Mouse (Mus musculus) gastrocnemius, adult 2 months (tissue): ENCODE measurements around the gene Ccdc175. TPM values are rescaled to one million over a fixed set of nuclear protein-coding genes. Genes with fewer than 3 reads are reported as not detected.

Experiments
- DNase-seq: peaks from one replicate; pipeline ENCODE4 v3.0.0; 2022
- H3K27ac ChIP-seq: fragments of 200-600 bp; 2 replicates; pipeline ENCODE4 v1.8.1; 2022; ENCODE audit warnings: mild to moderate bottlenecking
- H3K4me3 ChIP-seq: fragments of 200-600 bp; 2 replicates; pipeline ENCODE4 v1.8.1; 2022; ENCODE audit warnings: mild to moderate bottlenecking, moderate library complexity
- CTCF ChIP-seq: fragments of 200-600 bp; IDR thresholded peaks from 2 replicates; pipeline ENCODE4 v1.8.1; 2022; ENCODE audit warnings: antibody characterized with exemption, mild to moderate bottlenecking, moderate library complexity
- intact Hi-C: fragments of 180-260 bp; cut with DNase I; formaldehyde crosslinking; loops from one replicate; pipeline ENCODE4 v1.15.1; 2025
- total RNA-seq, 2 experiments: library from RNA; stranded (reverse); gene quantifications; 2 replicates each; pipeline ENCODE4 v1.2.3; 2021

Ccdc175 gene
- total RNA-seq, 2 experiments from 2014 or later, result not detected

DNA sequence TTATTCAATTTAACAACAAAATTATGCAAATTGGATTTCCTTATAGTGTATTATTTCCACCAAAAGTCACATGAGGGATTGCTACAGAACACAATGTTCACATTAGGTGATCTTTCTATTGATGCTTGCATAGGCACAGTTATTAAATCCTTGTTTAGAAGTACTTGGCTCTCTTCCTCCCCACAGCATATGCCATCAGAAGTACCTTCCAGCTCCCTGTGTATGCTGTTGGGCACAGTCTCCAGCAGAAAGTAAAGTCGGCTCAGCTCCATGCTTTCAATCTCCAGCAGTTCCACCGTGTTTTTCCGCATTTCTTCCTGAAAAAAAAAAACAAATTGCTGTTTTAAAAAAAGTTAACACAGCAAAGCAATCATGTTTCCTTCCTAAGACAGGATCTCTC lies 6.5 kb downstream of the Ccdc175 start:
- TF ChIP-seq CTCF, result no peak
- H3K27ac ChIP-seq, result no peak overlapping the region
- DNase-seq, result no peak
- intact Hi-C loops, result no loop called here
- no peak overlapping the region for H3K4me3 ChIP-seq

DNA sequence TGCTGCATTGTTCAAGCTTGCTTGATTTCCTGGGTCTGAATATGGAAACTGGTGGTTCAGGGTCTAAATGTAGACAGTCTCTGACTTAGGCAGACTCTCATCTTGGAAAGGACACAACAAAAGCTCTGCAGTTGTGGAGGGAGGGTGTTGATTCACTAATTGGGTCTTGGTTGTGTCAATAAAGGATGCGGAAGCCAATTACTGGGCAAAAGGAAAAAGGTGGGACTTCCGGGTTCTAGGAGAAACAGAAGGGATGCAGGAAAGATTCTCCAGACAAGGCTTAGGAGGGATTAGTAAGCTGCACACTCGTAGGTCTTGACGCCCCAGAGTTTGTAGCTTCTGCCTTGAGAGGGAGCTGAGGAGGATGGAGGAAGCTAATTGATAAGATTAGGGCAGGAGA lies 26.4 kb downstream of the Ccdc175 start:
- no peak for DNase-seq
- H3K4me3 ChIP-seq, result no peak overlapping the region
- H3K27ac ChIP-seq, result no peak overlapping the region
- no peak for TF ChIP-seq CTCF
- intact Hi-C loops, result no loop called here

DNA sequence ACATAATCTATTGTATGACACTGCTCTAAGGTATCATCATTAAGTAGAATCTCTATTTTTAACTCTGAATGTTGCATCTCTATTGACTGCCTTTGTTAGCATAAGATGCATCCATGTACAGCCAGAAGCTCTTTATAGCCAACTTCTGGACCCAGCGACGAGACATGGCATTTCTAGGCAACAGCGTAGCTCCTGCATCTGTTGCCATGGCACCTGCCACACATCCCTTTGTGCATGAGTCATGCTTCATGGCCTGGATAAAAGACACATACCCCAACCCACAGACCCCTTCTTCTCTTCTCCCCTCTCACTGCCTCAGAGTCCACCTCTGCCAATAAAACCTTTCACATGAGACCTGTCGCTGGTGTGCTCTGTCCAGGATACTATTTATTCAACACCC lies 34.0 kb downstream of the Ccdc175 start:
- no peak overlapping the region for H3K27ac ChIP-seq
- no peak for TF ChIP-seq CTCF
- no peak overlapping the region for H3K4me3 ChIP-seq
- DNase-seq, result no peak
- intact Hi-C loops, result no loop called here

DNA sequence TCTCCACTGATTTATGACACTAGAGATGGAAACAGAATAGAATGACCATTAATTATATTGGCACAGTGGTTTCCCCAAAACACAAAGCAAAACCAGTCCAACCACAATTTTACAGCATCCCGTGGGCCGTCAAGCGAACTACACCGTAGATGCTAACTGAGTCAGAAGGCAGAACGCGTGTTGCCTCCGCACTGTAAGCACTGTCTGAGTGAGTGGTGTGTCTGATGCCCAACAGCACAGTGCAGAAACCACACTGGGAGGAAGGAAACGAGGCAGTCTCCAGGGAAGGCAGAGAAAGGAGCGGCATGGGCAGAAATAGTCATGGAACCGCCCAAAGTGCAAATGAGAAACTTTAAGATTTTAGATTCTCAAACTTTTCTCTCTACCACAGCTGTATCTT lies 55.6 kb downstream of the Ccdc175 start:
- no peak for DNase-seq
- intact Hi-C loops, result no loop called here
- no peak for TF ChIP-seq CTCF
- Histone ChIP-seq H3K4me3 (no peak overlapping the region), H3K27ac (no peak overlapping the region)

DNA sequence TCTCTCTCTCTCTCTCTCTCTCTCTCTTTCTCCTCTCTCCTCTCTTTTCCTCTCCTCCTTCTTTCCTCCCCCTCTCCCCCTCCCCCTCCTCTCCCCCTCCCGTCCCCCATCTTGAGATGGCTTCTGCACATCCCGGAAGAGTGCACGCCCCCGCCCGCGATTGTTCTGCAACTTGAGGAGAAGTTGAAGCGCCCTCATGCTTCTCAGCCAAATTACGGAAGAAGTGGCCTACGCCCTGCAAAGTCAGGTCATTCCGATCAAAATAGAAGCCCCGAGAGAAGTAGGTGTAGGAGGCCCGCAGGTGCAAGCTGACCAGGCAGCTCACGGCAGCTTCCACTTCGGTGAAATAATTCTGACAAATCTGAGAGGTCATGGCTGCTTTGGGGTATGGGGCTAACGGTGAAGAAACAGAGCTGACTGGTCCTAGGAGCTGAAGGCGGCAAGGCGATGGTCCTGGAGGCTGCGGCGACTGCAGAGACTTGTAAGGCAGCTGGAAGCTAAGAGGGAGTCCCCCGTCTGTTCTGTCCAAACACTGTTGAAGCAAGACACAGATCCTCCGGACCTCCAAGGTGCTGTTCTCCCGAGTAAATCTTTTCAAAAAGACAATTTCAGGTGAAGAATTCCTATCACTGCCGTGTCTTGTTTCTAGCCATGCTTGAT lies 69.0 kb downstream of the Ccdc175 start:
- Histone ChIP-seq H3K4me3 (peak overlapping the region; percentile 49), H3K27ac (peak overlapping the region; percentile 58)
- TF ChIP-seq CTCF, result no peak
- intact Hi-C loops, result no loop called here
- DNase-seq, result no peak

DNA sequence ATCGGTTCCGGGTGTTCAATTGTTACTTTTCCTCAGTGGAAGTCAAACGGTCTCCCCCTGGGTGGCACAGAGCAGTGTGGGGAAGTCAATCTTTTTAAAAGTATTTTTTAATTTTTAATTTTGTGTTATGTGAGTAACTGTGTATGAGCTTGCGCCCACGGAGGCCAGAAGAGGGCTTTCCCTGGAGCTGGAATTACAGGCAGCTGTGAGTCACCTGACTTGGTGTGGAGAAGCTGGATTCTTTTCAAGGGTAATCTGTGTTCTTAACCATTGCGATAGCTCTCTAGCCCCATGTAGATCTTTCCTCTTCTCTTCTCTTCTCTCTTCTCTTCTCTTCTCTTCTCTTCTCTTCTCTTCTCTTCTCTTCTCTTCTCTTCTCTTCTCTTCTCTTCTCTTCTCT lies 69.7 kb downstream of the Ccdc175 start:
- DNase-seq, result no peak
- intact Hi-C loops, result no loop called here
- H3K27ac ChIP-seq, result no peak overlapping the region
- TF ChIP-seq CTCF, result no peak
- no peak overlapping the region for H3K4me3 ChIP-seq

DNA sequence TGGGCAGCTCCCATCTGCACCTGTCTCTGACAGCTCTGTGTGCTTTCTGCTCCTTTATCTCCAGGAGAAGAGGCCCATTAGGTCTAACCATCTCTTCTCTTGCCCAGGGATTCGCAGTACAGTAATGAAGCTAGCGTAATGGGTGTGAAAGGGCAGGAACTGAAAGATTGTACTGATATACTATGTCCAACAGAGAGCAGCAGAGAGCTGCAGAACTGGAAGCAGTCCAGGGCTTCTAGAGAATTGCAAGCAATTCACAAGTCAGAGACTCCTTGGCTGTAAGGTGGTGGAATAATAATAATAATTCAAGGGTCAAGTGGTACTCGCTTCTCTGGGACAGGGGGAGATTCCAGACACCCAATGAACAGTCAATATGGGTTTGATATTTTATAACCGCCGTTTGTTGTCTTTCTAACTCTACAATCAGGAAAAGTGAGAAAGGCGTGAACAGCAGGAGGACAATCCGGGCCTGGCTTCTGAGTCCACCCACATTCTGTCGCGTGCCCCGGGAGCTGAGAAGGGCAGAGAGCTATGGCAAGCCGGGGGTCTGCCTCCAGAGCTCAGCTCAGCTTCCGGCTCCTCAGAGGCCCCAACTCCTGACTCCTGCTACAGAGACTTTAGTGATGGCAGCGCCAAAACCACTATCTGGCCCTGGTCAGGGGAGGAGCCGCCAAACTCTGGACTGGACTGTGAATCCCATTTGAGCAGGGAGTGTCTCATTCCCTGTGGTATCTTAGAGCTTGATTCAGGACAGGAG lies 80.1 kb downstream of the Ccdc175 start:
- peak; percentile 71 for DNase-seq
- peak; percentile 87 for TF ChIP-seq CTCF
- intact Hi-C loops, result loop anchor here (5.0 to 10.0 kb wide), 2 partner anchors 140 to 328 kb away; no protein-coding TSS in a partner anchor
- peak overlapping the region; percentile 52 for H3K4me3 ChIP-seq
- H3K27ac ChIP-seq, result peak overlapping the region; percentile 63

DNA sequence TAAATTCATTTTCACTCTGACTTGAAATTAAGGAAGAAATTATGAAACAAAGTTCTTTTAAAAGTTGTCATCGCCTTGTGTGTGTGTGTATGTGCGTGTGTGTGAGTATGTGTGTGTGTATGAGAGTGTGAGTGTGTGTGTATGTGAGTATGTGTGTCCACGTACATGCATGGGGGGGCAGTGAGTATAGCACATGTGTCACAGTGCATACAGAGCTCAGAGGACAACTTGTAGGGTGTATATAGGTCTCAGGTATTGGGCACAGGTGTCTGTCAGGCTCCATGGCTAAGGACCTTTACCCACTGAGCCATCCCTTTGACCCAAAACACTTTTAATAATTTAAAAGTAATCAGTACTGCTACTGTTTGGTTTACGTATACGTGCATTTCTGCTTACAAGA lies 80.8 kb downstream of the Ccdc175 start:
- no peak for TF ChIP-seq CTCF
- intact Hi-C loops, result loop anchor here (5.0 to 10.0 kb wide), 2 partner anchors 141 to 328 kb away; no protein-coding TSS in a partner anchor
- H3K4me3 ChIP-seq, result no peak overlapping the region
- no peak for DNase-seq
- H3K27ac ChIP-seq, result no peak overlapping the region

DNA sequence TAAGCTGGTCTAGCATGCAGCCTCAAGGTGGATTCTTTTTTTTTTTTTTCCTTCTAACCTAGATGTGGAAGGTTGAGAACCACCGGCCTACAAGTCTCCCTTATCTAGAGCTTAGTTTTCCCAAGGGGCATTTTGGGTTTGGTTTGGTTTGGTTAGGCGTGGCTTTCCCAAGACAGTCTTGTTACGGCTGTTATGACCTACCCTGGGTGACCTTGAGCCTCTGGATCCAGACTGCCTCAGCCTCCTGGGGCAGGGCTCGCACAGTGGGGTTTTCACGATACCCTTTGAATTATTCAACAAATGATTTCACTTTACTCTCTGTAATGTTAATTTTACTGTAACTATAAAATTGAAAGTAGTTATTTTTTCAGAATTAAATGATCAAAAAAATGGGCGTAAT lies 82.1 kb downstream of the Ccdc175 start:
- TF ChIP-seq CTCF, result no peak
- no peak for DNase-seq
- no peak overlapping the region for H3K27ac ChIP-seq
- H3K4me3 ChIP-seq, result no peak overlapping the region
- intact Hi-C loops, result loop anchor here (5.0 to 10.0 kb wide), 2 partner anchors 142 to 330 kb away; no protein-coding TSS in a partner anchor

DNA sequence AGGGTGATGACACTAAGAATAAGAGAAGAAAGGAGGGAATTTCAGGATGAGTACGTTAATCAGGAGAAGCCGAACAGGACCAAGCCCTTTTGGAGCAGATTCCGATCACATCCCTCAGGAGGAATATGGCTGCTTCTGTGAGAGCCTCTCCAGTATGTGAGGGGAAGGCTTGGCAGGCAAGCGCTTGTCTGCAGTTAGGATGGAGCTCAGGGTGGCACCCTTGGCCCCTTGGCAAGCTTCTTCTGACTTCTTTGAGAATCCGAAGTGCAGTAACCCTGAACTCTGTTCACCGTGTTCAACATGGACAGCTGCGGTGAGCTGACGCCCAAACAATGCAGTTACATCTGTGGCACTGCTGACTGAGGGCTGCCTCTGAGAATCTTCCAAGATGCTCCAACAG lies 87.9 kb downstream of the Ccdc175 start:
- DNase-seq, result no peak
- no peak overlapping the region for H3K27ac ChIP-seq
- intact Hi-C loops, result no loop called here
- no peak overlapping the region for H3K4me3 ChIP-seq
- TF ChIP-seq CTCF, result no peak

DNA sequence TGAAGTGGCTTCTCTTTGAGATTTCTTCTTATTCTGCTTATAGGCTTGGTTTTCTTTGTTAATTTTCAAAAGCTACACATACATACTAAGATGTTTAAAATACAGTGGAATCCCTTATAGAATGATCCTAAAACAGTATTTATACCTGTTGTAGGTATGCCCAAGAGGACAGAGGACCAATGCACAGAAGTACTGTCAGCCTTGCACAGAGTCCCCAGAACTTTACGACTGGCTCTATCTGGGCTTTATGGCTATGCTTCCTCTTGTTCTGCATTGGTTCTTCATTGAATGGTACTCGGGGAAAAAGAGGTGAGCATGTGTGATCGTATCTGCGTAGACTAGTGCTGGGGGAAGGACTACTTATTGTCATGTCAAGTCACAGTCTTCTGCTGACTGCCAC lies 95.0 kb downstream of the Ccdc175 start:
- Histone ChIP-seq H3K27ac (no peak overlapping the region), H3K4me3 (no peak overlapping the region)
- intact Hi-C loops, result loop anchor here (10.0 kb wide), 2 partner anchors 575 to 1265 kb away; partner anchors contain the start of genes Dhrs7 and Frmd6
- TF ChIP-seq CTCF, result no peak
- no peak for DNase-seq

DNA sequence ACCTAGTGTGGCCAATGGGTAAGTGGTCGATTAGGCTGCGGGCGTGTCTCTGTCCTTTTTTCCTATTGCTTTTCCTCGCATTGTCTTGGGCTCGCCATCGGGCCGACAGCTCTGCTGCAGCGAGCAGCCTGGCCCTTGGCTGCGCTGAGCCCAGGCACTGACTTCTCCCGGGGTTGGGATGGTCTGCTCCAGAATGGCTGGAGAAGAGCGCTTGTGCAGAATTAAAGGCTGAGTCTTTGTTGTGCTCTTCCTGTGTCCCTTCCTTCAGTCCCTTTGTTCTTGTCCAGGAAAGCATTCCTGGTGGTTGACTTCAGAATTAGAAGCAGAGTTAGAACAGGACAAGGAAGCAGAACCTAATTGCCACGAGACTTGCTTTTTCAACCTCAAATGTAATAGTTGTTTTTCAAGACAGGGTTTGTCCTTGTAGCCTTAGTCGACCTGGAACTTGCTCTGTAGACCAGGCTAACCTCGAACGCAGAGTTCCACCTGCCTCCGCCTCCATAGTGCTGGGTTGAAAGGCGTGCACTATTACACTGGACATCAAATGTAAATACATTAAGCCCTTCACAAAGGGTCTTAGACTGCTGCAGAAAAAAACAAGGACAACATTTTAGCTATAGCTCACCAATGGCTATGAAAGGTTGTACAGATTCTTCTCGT lies 98.5 kb downstream of the Ccdc175 start:
- intact Hi-C loops, result loop anchor here (10.0 kb wide), 2 partner anchors 579 to 1261 kb away; partner anchors contain the start of genes Dhrs7 and Frmd6
- no peak for TF ChIP-seq CTCF
- DNase-seq, result no peak
- H3K4me3 ChIP-seq, result peak overlapping the region; percentile 88
- H3K27ac ChIP-seq, result peak overlapping the region; percentile 95
